In genomic region chr8:28371752-28372151, GRCm38 (mm10) we compare ENCODE assay signal across 19 mouse cellular contexts.
DNase-seq lines count a peak whose midpoint lies in the region; ATAC-seq and TF ChIP-seq lines count a peak whose summit lies in the region.
"Had no signal": no experiment of that assay in that cellular context is flagged by ENCODE, and none has a peak within 500 bp of the region (broad histone marks: within the 10 kb centered on the region; RNA-seq: fewer than 3 reads in every experiment).

No protein-coding gene starts in this region.

- no peak overlapping the region for H3K4me2 ChIP-seq in hindbrain, postnatal 0 days (ENCODE audit: low read depth, low read length)
- no peak overlapping the region for H3K4me2 ChIP-seq in hindbrain, embryonic 13.5 days
- H3K4me2 ChIP-seq: embryonic facial prominence, embryonic 13.5 days; embryonic facial prominence, embryonic 15.5 days; forebrain, embryonic 12.5 days had no signal

- WGBS in hindbrain, postnatal 0 days, result 46% methylated on average over 1 of the region's 1 CpGs
- 78% methylated on average over 1 of the region's 1 CpGs for WGBS in hindbrain, embryonic 13.5 days

- H3K9me3 ChIP-seq in hindbrain, postnatal 0 days (ENCODE audit: low read length), result no peaks in the 10 kb centered on the region
- no peaks in the 10 kb centered on the region for H3K9me3 ChIP-seq in hindbrain, embryonic 13.5 days
- H3K9me3 ChIP-seq: embryonic facial prominence, embryonic 13.5 days; embryonic facial prominence, embryonic 15.5 days; forebrain, embryonic 10.5 days; forebrain, embryonic 12.5 days had no signal

- H3K4me3 ChIP-seq in hindbrain, postnatal 0 days (ENCODE audit: low read length), result no peak overlapping the region
- no peak overlapping the region for H3K4me3 ChIP-seq in hindbrain, embryonic 13.5 days
- H3K4me3 ChIP-seq: embryonic facial prominence, embryonic 13.5 days; embryonic facial prominence, embryonic 15.5 days; erythroblast, embryonic 14.5 days; forebrain, embryonic 10.5 days; forebrain, embryonic 12.5 days had no signal

- no peaks in the 10 kb centered on the region for H3K36me3 ChIP-seq in hindbrain, postnatal 0 days (ENCODE audit: insufficient read depth, low read length)
- H3K36me3 ChIP-seq in hindbrain, embryonic 13.5 days, result no peaks in the 10 kb centered on the region
- H3K36me3 ChIP-seq: embryonic facial prominence, embryonic 13.5 days; embryonic facial prominence, embryonic 15.5 days; forebrain, embryonic 10.5 days; forebrain, embryonic 12.5 days had no signal

- H3K4me1 ChIP-seq in hindbrain, postnatal 0 days (ENCODE audit: insufficient read depth, low read length), result no peaks in the 10 kb centered on the region
- H3K4me1 ChIP-seq in hindbrain, embryonic 13.5 days (replicated peaks), result no peaks in the 10 kb centered on the region
- H3K4me1 ChIP-seq: embryonic facial prominence, embryonic 13.5 days; embryonic facial prominence, embryonic 15.5 days; forebrain, embryonic 10.5 days; forebrain, embryonic 12.5 days had no signal

- TF ChIP-seq CTCF in hindbrain, postnatal 0 days (IDR thresholded peaks at IDR 0.05; ENCODE audit: low read depth), result no peak

- peak; percentile 43 to 50 for DNase-seq in cerebellum, postnatal 14 days
- DNase-seq in hindbrain, postnatal 0 days (ENCODE audit: low spot score), result peak; percentile 40
- DNase-seq: adrenal gland, adult 2 months; adrenal gland, postnatal 10 days; adrenal gland, postnatal 25 days; cerebellum, adult 11-12 months; cerebellum, adult 2 months; cerebellum, adult 9-10 months; cerebellum, postnatal 25 days; embryo, embryonic 11 days had no signal

- H3K9ac ChIP-seq in hindbrain, postnatal 0 days (replicated peaks; ENCODE audit: low read length), result no peak overlapping the region
- H3K9ac ChIP-seq in hindbrain, embryonic 13.5 days, result no peak overlapping the region
- H3K9ac ChIP-seq: embryonic facial prominence, embryonic 13.5 days; embryonic facial prominence, embryonic 15.5 days; forebrain, embryonic 12.5 days had no signal

- H3K27ac ChIP-seq in hindbrain, postnatal 0 days, result no peak overlapping the region
- H3K27ac ChIP-seq in hindbrain, embryonic 13.5 days, result no peak overlapping the region
- H3K27ac ChIP-seq: embryonic facial prominence, embryonic 13.5 days; embryonic facial prominence, embryonic 15.5 days; forebrain, embryonic 10.5 days; forebrain, embryonic 12.5 days had no signal

- no peaks in the 10 kb centered on the region for H3K27me3 ChIP-seq in hindbrain, postnatal 0 days (ENCODE audit: insufficient read depth, low read length)
- H3K27me3 ChIP-seq in hindbrain, embryonic 13.5 days, result no peaks in the 10 kb centered on the region
- H3K27me3 ChIP-seq: embryonic facial prominence, embryonic 13.5 days; embryonic facial prominence, embryonic 15.5 days; forebrain, embryonic 12.5 days had no signal

- ATAC-seq in cerebellum, adult (ENCODE audit: insufficient number of reproducible peaks, low FRiP score, low TSS enrichment), result no peak
- no peak for ATAC-seq in hindbrain, postnatal 0 days
- no peak for ATAC-seq in hindbrain, embryonic 13.5 days (ENCODE audit: low FRiP score)
- ATAC-seq: forebrain, embryonic 14.5 days; forebrain, embryonic 16.5 days had no signal
